Mouse (Mus musculus) gastrocnemius, adult 18-20 months (tissue): ENCODE measurements at regions not wholly inside any gene's neighbourhood (a gene's known extent, or its start where the extent isn't known, plus 50 kb on each side); places are given as distances from the start of the nearest gene placed in this dataset.

ENCODE experiments used
- DNase-seq: peaks from one replicate; pipeline ENCODE4 v3.0.0; 2021; ENCODE audit warnings: low spot score

- no peak for DNase-seq
These were observed 181.1 kb upstream of the Topaz1 start for GRCm38 (mm10) chr9:122566060-122566459.

GRCm38 (mm10) chr9:122568691-122569441 lies 178.3 kb upstream of the Topaz1 start:
- no peak for DNase-seq

- DNase-seq = no peak
These were observed 177.4 kb upstream of the Topaz1 start for GRCm38 (mm10) chr9:122569511-122570455.

- DNase-seq = no peak
These were observed 176.1 kb upstream of the Topaz1 start for GRCm38 (mm10) chr9:122571001-122571400.

GRCm38 (mm10) chr9:122571402-122572059 lies 175.6 kb upstream of the Topaz1 start:
- DNase-seq = no peak

GRCm38 (mm10) chr9:122572060-122572835 lies 174.9 kb upstream of the Topaz1 start:
- DNase-seq = no peak

GRCm38 (mm10) chr9:122572836-122573267 lies 174.3 kb upstream of the Topaz1 start:
- no peak for DNase-seq

GRCm38 (mm10) chr9:122585228-122585627 lies 161.9 kb upstream of the Topaz1 start:
- no peak for DNase-seq

GRCm38 (mm10) chr9:122586421-122586820 lies 160.7 kb upstream of the Topaz1 start:
- DNase-seq = no peak

- DNase-seq = no peak
These were observed 160.2 kb upstream of the Topaz1 start for GRCm38 (mm10) chr9:122586986-122587385.

- no peak for DNase-seq
These were observed 158.9 kb upstream of the Topaz1 start for GRCm38 (mm10) chr9:122588246-122588645.

GRCm38 (mm10) chr9:122592820-122593615 lies 154.1 kb upstream of the Topaz1 start:
- DNase-seq = no peak

GRCm38 (mm10) chr9:122595120-122595943 lies 151.8 kb upstream of the Topaz1 start:
- no peak for DNase-seq

GRCm38 (mm10) chr9:122603106-122603505 lies 144.0 kb upstream of the Topaz1 start:
- no peak for DNase-seq

GRCm38 (mm10) chr9:122609616-122610015 lies 137.5 kb upstream of the Topaz1 start:
- DNase-seq = no peak

- no peak for DNase-seq
These were observed 136.2 kb upstream of the Topaz1 start for GRCm38 (mm10) chr9:122610918-122611317.

GRCm38 (mm10) chr9:122614579-122615252 lies 132.4 kb upstream of the Topaz1 start:
- DNase-seq = no peak

- DNase-seq = peak; percentile 7
These were observed 131.8 kb upstream of the Topaz1 start for GRCm38 (mm10) chr9:122615351-122615750.

- DNase-seq = no peak
These were observed 129.4 kb upstream of the Topaz1 start for GRCm38 (mm10) chr9:122617793-122618192.
